Mouse (Mus musculus) heart, adult 11 months (tissue): ENCODE measurements at regions not wholly inside any gene's neighbourhood (a gene's known extent, or its start where the extent isn't known, plus 50 kb on each side); places are given as distances from the start of the nearest gene placed in this dataset.
A peak's percentile ranks its signal among the peaks of the same experiment; 100 is the strongest.

Experiments
- DNase-seq: peaks from one replicate; pipeline ENCODE4 v3.0.0; 2022

DNA sequence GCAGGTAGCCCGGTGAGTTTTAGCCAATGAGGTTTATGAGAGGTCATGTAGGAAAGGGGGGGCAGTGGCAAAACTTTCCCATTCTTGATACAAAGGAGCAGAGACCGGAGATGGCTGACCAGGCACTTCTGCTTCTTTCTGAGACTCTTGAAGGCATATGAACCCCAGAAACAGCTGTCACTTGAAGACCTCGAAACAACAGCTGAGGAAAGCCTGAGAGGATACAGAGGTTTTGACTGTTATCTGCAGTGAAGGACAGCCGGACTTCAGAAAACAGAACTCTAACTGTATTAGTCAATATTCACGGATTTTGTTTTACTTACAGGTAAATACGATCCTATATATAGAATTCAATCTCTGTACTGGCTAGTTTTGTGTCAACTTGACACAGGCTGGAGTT, 50.0 kb upstream of the Tiparp start:
- DNase-seq, result no peak

DNA sequence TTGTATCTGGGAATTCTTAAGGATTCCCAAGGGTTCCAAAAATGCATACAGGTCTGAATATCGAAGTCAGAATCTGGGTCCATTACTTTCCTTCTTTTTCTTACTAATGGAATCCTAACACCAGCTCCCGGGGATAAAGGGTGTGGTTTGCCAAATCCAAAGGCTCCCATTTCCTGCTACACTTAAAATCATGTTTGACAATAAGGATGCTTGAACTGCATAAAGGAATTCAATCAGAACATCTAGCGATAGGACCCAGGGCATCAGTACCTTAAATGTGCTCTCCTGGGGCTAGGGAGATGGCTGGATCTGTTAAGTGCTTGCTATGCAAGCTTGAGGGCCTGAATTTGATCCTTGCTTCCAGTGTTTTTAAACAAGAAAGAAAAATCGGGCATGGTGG, 51.1 kb upstream of the Tiparp start:
- no peak for DNase-seq

- DNase-seq, result no peak
Measured at GRCm38 (mm10) chr3:65476091-65476953, 51.9 kb upstream of the Tiparp start.

GRCm38 (mm10) chr3:65474585-65474984, 53.6 kb upstream of the Tiparp start:
- peak; percentile 89 for DNase-seq

- DNase-seq, result no peak
Measured at GRCm38 (mm10) chr3:65471796-65472195, 56.4 kb upstream of the Tiparp start.

- peak; percentile 89 for DNase-seq
Measured at GRCm38 (mm10) chr3:65469207-65469606, 59.0 kb upstream of the Tiparp start.

- no peak for DNase-seq
Measured at GRCm38 (mm10) chr3:65464769-65465168, 63.4 kb upstream of the Tiparp start.

DNA sequence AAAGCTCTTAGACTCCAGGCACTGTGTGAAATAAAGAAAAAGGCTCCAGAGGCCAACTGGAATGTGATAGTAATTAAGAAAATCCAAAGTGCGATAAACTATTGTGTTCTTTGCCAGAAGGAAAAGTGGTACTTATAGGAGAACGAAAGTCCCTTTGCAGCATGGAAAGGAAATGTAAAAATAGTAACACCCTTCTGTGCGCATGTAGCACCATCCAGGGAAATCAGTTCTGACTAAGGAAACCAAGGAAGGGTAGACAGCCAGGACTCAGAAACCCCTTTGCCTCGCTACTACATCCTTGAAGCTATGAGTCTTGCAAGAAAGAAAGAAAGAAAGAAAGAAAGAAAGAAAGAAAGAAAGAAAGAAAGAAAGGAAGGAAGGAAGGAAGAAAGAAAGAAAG, 67.3 kb upstream of the Tiparp start:
- no peak for DNase-seq

DNA sequence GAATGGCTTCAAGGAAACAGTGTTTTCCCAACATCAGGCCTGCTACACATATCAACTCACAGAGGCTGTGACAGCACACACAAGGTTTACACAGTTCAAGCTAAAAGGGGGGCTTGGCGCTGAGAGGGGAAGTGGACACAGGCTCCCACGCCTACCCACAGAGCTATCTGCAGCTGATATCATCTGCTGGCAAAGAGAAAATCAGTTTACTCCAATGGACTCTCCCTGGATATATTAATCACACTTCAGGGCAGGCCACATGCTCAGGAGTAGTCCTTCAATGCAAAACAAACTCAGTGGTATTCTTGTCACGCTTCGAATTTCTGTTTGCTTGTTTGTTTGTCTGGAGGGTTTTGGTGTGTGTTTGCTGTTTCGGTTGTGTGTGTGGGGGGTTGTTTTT, 67.3 kb upstream of the Ssr3 start:
- no peak for DNase-seq

GRCm38 (mm10) chr3:65457931-65458330, 65.5 kb upstream of the Ssr3 start:
- no peak for DNase-seq

GRCm38 (mm10) chr3:65455597-65456284, 63.3 kb upstream of the Ssr3 start:
- DNase-seq, result peak; percentile 98

- DNase-seq, result no peak
Measured at GRCm38 (mm10) chr3:65454301-65454700, 61.9 kb upstream of the Ssr3 start.

DNA sequence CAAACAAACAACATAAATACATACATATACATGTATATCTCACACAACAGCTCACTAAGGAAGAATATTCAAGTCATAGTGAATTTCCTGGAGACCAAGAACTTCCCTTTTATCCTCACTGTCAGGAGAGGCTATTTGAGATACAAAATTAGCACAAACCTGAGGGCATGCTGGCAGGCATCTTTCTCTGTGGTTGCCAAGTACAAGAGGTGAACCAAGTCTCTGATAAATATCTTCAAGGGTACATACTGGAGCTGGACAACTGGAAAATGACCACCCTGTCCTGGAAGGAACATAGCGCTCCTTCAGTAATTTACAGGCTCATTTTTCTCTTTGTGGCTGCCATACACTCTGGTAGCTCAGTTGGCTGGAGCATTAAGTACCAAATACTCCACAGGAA, 56.8 kb upstream of the Ssr3 start:
- DNase-seq, result no peak

DNA sequence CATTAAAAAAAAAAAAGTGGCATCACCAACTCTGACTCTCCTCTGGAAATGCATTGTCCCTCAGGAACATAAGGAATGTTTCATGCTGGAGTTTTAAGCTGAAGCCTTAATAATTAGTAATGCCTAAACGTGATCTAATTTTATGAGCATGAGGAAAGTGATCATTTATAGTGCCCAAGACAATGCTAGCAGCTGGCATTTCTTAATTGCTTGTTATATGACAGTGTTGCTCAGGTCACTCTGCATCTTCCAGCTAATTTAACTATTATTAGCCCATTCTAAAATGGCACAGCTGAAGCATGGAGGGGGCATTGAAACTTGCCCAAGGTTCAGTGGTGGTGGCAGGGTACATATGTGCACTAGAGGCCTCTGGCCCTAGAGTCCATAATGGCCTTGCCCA, 51.3 kb upstream of the Ssr3 start:
- no peak for DNase-seq

GRCm38 (mm10) chr3:65442946-65443345, 50.5 kb upstream of the Ssr3 start:
- DNase-seq, result no peak

- DNase-seq, result peak; percentile 96
Measured at GRCm38 (mm10) chr3:65442269-65442668, 49.8 kb upstream of the Ssr3 start.
